ENCODE assay signal across 22 mouse cellular contexts in the genomic region with DNA sequence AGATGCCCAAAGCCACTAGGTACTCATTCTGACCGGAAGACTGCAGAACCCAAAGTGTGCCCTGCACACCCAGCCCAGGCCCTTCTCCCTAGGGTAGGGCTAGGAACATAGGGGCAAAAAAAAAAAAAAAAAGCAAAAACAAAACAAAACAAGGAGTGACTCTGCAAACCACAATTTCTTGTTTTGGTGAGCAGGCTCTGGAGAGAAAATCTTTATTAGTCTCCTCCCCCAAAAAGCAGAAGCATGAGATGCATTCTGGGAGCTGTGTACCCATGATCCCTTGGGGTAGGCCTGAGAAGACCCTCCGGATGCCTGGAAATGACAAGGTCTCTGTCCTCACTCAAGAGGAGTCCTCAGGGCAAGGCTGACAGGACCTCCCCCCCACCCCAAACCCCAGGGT. TPM values are rescaled to one million over a fixed set of nuclear protein-coding genes. Genes with fewer than 3 reads are reported as not detected.
A peak's percentile ranks its signal among the peaks of the same experiment; 100 is the strongest.
DNase-seq lines count a peak whose midpoint lies in the region; ATAC-seq and TF ChIP-seq lines count a peak whose summit lies in the region.
"Had no signal": no experiment of that assay in that cellular context is flagged by ENCODE, and none has a peak within 500 bp of the region (broad histone marks: within the 10 kb centered on the region; RNA-seq: fewer than 3 reads in every experiment).

No protein-coding gene starts in this region.

- H3K4me2 ChIP-seq in liver, embryonic 13.5 days, result peak overlapping the region; percentile 3; the same call in 1 of the 2 replicates
- H3K4me2 ChIP-seq in liver, embryonic 16.5 days (ENCODE audit: low read depth, low read length), result no peak overlapping the region
- H3K4me2 ChIP-seq: lung, embryonic 15.5 days had no signal

- H3K27ac ChIP-seq in liver, embryonic 13.5 days, result peak overlapping the region; percentile 91
- peak overlapping the region; percentile 87 for H3K27ac ChIP-seq in bone marrow macrophage, adult 2 months (ENCODE audit: insufficient read depth, low read depth, low read length)
- H3K27ac ChIP-seq in liver, embryonic 16.5 days (ENCODE audit: low read length), result peak overlapping the region; percentile 16
- no peak overlapping the region for H3K27ac ChIP-seq in heart, embryonic 10.5 days
- H3K27ac ChIP-seq: layer of hippocampus, adult 2 months; lung, embryonic 15.5 days; midbrain, embryonic 10.5 days; neural tube, embryonic 15.5 days had no signal

- ATAC-seq in liver, embryonic 13.5 days (ENCODE audit: low read depth), result no peak
- ATAC-seq in liver, embryonic 16.5 days (ENCODE audit: low read depth), result no peak
- ATAC-seq in neutrophil, adult 5-6 weeks (ENCODE audit: extremely low read depth, insufficient number of reproducible peaks, low FRiP score, poor library complexity, severe bottlenecking), result 0 out of 2 replicates have a peak, but pooled peaks have one; percentile 4
- ATAC-seq: forebrain, embryonic 14.5 days; hindbrain, embryonic 16.5 days; intestine, embryonic 16.5 days had no signal

- no peak overlapping the region for H3K4me3 ChIP-seq in liver, embryonic 13.5 days (replicated peaks)
- H3K4me3 ChIP-seq in bone marrow macrophage, adult 2 months (ENCODE audit: insufficient read depth, low read length), result peak overlapping the region; percentile 30
- no peak overlapping the region for H3K4me3 ChIP-seq in liver, embryonic 16.5 days (ENCODE audit: low read depth, low read length)
- no peak overlapping the region for H3K4me3 ChIP-seq in heart, embryonic 10.5 days
- H3K4me3 ChIP-seq: layer of hippocampus, adult 2 months; lung, embryonic 15.5 days; midbrain, embryonic 10.5 days; neural tube, embryonic 15.5 days had no signal

- WGBS in liver, embryonic 13.5 days (ENCODE audit: insufficient replicate concordance), result 58% methylated on average over 2 of the region's 2 CpGs
- 55% methylated on average over 2 of the region's 2 CpGs for WGBS in liver, embryonic 16.5 days (ENCODE audit: insufficient replicate concordance)
- WGBS in heart, embryonic 10.5 days, result 97% methylated on average over 2 of the region's 2 CpGs

- H3K4me1 ChIP-seq in liver, embryonic 13.5 days (replicated peaks), result peaks cover 90% of the 10 kb centered on the region
- peaks cover 42% of the 10 kb centered on the region for H3K4me1 ChIP-seq in bone marrow macrophage, adult 2 months (ENCODE audit: control insufficient read depth, insufficient read depth, low read length)
- H3K4me1 ChIP-seq in liver, embryonic 16.5 days (ENCODE audit: control insufficient read depth, low read depth, low read length), result peaks cover 76% of the 10 kb centered on the region
- peaks cover 57% of the 10 kb centered on the region for H3K4me1 ChIP-seq in heart, embryonic 10.5 days

- peak overlapping the region; percentile 19; the same call in 1 of the 2 replicates for H3K9ac ChIP-seq in liver, embryonic 13.5 days
- no peak overlapping the region for H3K9ac ChIP-seq in liver, embryonic 16.5 days (ENCODE audit: low read depth, low read length)
- H3K9ac ChIP-seq: lung, embryonic 15.5 days; neural tube, embryonic 15.5 days had no signal

- no peak for DNase-seq in liver, embryonic 13.5 days
- no peak for DNase-seq in liver
- DNase-seq in cerebellum, adult 9-11 months, result no peak
- DNase-seq in heart, embryonic 10.5 days (ENCODE audit: low spot score), result no peak
- DNase-seq in layer of hippocampus, adult 9-10 months (ENCODE audit: low spot score), result no peak
- DNase-seq: cerebellum, adult 18-20 months; cerebellum, postnatal 25 days; embryo, embryonic 11 days; gastrocnemius, postnatal 25 days; heart, postnatal 4 days; kidney, postnatal 25 days; lung, postnatal 36 days had no signal

- 0 out of 2 replicates have a peak, but pooled peaks cover 2% of the 10 kb centered on the region for H3K9me3 ChIP-seq in liver, embryonic 13.5 days (replicated peaks)
- peaks cover 3% of the 10 kb centered on the region for H3K9me3 ChIP-seq in liver, embryonic 16.5 days (replicated peaks; ENCODE audit: control insufficient read depth, low read length)
- no peaks in the 10 kb centered on the region for H3K9me3 ChIP-seq in heart, embryonic 10.5 days
- H3K9me3 ChIP-seq: lung, embryonic 15.5 days; neural tube, embryonic 15.5 days had no signal

- H3K36me3 ChIP-seq in liver, embryonic 13.5 days, result peaks cover 9% of the 10 kb centered on the region
- H3K36me3 ChIP-seq in liver, embryonic 16.5 days (ENCODE audit: control insufficient read depth, insufficient read depth), result peaks cover 5% of the 10 kb centered on the region
- H3K36me3 ChIP-seq in heart, embryonic 10.5 days, result peaks cover 4% of the 10 kb centered on the region
- H3K36me3 ChIP-seq: lung, embryonic 15.5 days had no signal

- no peaks in the 10 kb centered on the region for H3K27me3 ChIP-seq in liver, embryonic 13.5 days
- peaks cover 2% of the 10 kb centered on the region for H3K27me3 ChIP-seq in liver, embryonic 16.5 days (ENCODE audit: control insufficient read depth, insufficient read depth, low read depth, low read length)
- H3K27me3 ChIP-seq in heart, embryonic 10.5 days (ENCODE audit: insufficient read depth, poor library complexity, severe bottlenecking), result no peaks in the 10 kb centered on the region
- H3K27me3 ChIP-seq: neural tube, embryonic 15.5 days had no signal

- no peak for TF ChIP-seq POLR2A in bone marrow macrophage, adult 2 months (IDR thresholded peaks at IDR 0.05; ENCODE audit: borderline replicate concordance, low read depth, low read length)

- TF ChIP-seq CTCF in bone marrow macrophage, adult 2 months (IDR thresholded peaks at IDR 0.05; ENCODE audit: low read depth, low read length), result no peak

RNA-seq across cellular contexts. Expression of gene Prex1, which starts 3.7 kb away (rescaled TPM):
- polyA plus RNA-seq in liver, embryonic 13.5 days (2015; fragmentation: Nextera tagmentation; extraction: Ambion mirVana), result 9.1 and 9.8 TPM in 2 replicates
- polyA plus RNA-seq in bone marrow macrophage, adult 2 months (2012; ENCODE audit: insufficient read depth, insufficient read length, missing spikeins), result 162 and 191 TPM in 2 replicates
- 13.0 and 16.1 TPM in 2 replicates for polyA plus RNA-seq in liver, embryonic 16.5 days (2015; fragmentation: Nextera tagmentation; extraction: Ambion mirVana)
- 111 and 119 TPM in 2 replicates for total RNA-seq in neutrophil, adult 5-6 weeks (2017)
- polyA plus RNA-seq in heart, embryonic 10.5 days (2016; fragmentation: Nextera tagmentation; extraction: Ambion mirVana), result 10.9 and 13.2 TPM in 2 replicates
